Mouse (Mus musculus): ENCODE data around the gene Ezh1.

The Ezh1 gene

DNA sequence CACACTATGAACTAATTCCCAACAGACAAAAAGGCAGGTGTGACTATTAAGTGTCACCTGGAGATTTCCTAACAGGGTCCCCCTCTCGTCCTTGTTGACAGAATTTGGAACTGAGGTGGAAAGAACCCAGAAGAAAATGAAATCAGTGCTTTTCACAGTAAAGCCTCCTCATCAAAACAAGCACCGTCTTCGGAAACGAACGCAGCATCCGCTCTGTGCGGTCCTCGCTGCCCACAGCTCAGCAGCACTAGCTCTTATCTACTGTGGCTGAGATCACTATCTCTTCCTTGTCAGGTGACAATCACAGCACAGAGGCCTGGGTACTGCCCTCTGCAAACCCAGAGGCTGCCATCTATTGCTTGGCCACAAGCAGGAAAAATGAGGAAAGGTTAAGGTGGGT, 30.1 kb downstream of the Ezh1 start:
- DNase-seq: no peak

GRCm38 (mm10) chr11:101195571-101195970, 30.7 kb downstream of the Ezh1 start:
- DNase-seq: no peak

DNA sequence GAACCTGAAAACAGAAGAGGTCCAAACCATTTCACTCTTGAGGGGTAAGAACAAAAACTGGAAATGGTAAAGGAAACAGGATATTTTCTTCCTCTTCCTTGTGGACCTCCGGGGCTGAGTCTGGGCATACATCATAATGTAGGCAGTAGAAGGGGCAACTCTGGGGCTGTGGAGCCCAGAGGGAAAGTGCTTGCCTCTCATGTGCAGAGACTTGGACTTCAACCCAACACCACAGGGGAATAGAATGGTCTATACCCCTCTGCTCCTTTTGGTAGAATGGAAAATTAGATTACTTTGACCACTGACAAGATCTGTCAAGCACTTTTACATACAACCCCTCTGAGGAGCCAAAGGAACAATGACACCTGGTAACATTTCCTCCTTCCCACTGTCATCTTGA, 31.2 kb downstream of the Ezh1 start:
- no peak for DNase-seq

DNA sequence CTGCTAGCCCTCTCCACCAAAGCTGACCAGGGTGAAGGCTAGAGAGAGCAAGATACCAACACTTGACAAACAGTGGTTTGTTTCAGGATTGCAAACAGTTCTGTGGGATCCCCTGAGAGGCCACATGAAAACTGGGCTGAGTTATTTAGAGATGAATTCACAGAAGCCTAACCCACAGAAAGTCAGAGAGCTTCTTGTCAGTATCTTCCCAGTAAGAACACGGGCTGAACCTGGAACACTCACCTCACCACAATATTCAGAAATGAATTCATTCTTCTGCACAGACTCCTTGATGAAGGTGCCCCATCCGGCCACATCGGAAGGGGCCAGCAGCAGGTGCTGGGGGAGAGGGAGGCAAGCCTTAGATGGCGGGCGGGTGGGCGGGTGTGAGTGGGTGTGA, 31.6 kb downstream of the Ezh1 start:
- no peak for DNase-seq

- DNase-seq: no peak
These were observed 32.1 kb downstream of the Ezh1 start for GRCm38 (mm10) chr11:101194137-101194536.

GRCm38 (mm10) chr11:101193076-101193475, 33.2 kb downstream of the Ezh1 start:
- DNase-seq: no peak

DNA sequence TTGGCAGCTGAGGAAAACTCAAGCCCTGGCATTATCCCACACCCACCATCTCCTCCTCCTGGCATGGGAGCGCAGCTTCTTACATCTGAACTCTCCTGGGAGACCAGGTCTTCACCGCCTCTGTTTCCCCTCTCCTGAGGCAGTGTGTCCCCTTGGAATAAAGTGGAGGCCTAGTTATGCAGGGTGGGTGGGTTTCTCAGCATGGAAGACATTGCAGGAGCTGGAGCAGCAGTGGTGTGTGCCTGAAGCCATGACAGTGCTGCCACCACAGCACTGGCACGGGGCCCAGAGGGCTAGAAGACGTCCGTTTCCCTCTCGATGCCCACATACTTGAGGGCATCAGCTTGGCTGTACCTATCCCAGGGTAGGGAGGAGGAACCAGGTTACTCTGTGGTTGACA, 33.6 kb downstream of the Ezh1 start:
- no peak for DNase-seq

GRCm38 (mm10) chr11:101191919-101192470, 34.3 kb downstream of the Ezh1 start:
- no peak for DNase-seq

- peak; percentile 45 for DNase-seq
These were observed 35.1 kb downstream of the Ezh1 start for GRCm38 (mm10) chr11:101190913-101191907.

DNA sequence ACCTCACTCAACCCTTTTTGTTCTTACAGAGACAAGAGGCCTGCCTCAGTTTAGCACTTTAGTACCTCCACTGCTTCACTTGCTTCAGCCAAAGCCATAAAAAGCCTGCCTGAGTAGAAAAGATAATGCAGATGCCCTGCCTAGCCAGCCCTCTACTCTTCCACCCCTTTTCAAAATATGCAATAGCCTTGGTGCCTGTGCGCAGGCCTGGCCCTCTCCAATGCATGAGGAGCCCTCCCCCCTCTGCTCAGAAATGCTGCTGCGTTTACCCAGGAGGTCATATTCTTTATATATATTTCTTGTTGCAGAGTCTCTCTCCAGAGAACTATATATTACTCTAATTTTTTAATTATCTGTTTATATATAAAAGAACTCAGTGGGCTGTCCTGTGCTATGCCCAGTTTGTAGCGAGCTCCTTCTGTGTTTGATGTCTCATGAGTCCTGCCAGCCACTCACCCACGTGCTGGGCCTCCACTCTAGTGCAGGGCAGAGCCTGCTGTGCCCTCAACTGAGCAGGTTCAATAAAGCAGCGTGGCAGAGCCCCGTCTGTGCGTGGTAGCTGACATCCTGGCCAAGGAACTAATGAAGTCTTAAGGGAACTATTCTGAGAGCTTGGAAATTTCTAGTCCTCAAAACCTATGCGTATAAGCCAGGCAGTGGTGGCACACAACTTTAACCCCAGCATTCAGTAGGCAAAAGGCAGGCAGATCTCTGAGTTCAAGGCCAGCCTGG, 35.9 kb downstream of the Ezh1 start:
- DNase-seq: no peak

- peak; percentile 76 for DNase-seq
These were observed 36.6 kb downstream of the Ezh1 start for GRCm38 (mm10) chr11:101189495-101190180.

DNA sequence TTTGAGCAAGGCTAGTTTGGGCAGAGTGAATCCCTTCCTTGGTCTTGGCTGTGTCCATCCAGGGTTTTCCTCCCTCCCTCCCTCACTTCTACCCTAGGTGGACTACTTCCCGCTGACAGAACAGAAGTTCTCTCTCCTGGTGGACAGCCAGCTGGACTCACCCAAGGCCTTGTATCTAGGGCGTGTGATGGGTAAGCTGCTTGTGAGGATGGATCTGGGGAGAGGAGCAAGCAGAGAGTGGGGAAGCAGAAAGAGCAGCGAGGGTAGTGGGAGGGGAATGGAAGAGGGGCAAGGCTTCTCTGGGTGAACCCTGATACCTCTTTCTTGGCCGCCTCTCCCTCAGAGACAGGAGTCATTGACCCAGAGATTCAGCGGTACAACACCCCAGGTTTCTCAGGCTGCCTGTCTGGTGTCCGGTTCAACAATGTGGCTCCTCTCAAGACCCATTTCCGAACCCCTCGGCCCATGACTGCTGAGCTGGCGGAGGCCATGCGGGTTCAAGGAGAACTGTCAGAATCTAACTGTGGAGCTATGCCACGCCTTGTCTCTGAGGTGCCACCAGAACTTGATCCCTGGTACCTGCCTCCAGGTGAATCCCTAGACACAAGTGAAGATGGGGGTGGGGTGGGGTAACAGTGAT, 38.0 kb downstream of the Ezh1 start:
- no peak for DNase-seq

DNA sequence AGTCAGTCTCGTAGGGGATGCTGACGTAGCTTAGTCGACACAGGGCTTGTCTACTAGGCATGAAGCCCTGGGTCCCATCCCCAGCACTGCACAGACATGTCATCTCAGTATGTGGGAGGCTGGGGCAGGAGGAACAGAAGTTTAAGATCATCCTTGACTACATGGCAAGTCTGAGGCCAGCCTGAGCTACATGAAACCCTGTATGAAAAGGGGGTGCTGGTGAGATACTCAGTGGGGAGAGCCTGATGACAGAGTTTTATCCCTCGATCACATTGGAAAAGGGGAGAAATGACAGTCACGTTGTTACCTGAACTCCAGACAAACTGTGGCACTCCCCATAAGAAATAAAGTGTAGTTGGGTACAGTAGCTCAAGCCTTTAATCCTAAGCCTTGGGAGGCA, 38.7 kb downstream of the Ezh1 start:
- no peak for DNase-seq

- DNase-seq: no peak
These were observed 39.6 kb downstream of the Ezh1 start for GRCm38 (mm10) chr11:101186526-101187247.

DNA sequence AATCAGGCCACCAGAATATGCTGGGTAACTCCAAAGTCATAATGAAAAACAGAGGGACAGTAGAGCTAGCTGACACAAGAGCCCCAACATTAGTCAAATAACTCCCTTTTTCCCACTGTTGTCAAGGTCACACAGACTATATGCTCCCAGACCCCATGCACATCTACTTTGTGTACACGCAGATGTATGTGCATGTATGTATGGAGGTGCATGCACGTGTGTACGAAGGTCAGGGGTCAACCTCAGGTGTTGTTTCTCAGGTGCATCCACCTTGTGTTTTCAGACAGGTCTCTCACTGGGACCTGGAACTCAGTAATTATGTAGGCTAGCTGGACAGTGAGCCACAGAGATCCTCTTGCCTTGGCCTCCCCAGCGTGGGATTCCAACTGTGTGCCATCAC, 40.8 kb downstream of the Ezh1 start:
- DNase-seq: no peak

DNA sequence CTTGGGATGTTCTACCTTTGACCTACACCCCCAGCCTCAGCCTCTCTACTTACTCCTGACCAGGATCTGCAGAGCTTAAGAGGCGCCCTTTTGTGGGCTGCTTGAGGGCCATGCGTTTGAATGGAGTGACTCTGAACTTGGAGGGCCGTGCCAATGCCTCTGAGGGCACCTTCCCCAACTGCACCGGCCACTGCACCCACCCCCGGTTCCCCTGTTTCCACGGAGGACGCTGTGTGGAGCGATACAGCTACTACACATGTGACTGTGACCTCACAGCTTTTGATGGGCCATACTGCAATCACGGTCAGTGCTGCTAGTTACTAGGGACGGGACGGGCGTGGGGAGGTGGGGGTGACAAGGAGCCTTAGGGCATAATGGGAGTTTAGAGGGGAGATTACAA, 41.3 kb downstream of the Ezh1 start:
- DNase-seq: no peak

- DNase-seq: no peak
These were observed 43.3 kb downstream of the Ezh1 start for GRCm38 (mm10) chr11:101182771-101183517.

DNA sequence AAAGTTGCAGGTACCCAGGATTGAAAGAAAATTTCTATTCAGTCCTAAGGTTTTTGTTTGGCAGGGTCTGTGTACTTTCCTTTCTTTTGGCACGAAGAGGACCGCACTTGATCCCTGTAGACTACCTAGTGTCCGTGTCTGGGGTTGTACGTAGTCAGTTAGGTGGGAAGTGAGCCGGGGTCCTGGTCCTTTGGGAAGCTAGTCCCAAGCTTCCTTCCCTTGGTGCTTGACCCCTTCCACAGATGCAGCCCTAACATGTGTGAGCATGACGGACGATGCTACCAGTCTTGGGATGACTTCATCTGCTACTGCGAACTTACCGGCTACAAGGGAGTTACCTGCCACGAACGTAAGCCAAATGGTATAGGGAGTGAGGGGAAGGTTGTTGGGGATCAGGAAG, 44.3 kb downstream of the Ezh1 start:
- DNase-seq: no peak

DNA sequence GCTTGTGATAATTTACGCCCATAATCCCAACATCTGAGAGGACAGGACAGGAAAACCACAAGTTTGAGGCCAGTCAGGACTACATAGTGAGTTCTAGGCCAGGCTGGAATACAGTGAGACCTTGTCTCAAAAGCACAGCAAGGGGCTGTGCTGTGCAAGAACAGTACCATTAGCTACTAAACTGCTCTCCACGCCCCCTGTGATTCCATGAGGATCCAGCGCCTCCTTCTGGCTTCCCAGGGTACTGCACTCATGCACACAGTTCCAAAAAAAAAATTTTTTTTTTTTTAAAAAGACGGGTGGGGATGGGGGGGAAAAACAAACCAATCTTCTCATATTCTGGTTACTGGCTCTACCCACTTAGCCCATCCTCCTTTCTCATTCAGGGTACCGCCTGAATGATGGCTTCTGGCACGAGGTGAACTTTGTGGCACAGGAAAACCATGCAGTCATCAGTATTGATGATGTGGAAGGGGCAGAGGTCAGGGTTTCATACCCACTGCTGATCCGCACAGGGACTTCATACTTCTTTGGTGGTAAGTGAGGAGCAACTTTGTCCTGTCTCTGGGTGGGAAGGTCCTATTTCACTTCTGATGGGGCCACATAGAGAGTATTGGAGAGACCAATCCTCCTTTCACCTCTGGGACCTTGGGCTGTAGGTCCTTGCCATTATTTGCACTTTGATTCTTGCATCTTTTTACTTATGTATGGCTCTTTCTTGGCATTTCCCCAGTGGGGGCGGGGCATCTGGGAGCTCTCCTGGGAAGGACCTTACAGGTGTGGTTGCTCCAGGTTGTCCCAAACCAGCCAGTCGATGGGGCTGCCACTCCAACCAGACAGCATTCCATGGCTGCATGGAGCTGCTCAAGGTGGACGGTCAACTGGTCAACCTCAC, 45.2 kb downstream of the Ezh1 start:
- peak; percentile 82 for DNase-seq

DNA sequence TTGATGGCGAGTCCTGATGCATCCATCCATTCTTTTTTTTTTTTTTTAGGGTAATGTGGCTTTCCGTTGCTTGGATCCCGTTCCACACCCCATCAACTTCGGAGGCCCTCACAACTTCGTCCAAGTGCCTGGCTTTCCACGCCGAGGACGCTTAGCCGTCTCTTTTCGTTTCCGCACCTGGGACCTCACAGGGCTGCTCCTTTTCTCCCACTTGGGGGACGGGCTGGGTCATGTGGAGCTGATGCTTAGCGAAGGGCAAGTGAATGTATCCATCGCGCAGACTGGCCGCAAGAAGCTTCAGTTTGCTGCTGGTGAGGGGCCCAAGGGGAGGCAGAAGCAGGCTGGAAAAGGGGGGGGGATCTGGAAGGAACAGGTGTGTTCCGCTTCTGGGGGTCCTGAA, 46.0 kb downstream of the Ezh1 start:
- no peak for DNase-seq
